Mouse (Mus musculus): Measurements from ENCODE around the gene Rap1gap. TPM values are rescaled to one million over a fixed set of nuclear protein-coding genes. Genes with fewer than 3 reads are reported as not detected.

Rap1gap gene
- polyA plus RNA-seq, 1 experiment from 2014 or later = 3.9 TPM

DNA sequence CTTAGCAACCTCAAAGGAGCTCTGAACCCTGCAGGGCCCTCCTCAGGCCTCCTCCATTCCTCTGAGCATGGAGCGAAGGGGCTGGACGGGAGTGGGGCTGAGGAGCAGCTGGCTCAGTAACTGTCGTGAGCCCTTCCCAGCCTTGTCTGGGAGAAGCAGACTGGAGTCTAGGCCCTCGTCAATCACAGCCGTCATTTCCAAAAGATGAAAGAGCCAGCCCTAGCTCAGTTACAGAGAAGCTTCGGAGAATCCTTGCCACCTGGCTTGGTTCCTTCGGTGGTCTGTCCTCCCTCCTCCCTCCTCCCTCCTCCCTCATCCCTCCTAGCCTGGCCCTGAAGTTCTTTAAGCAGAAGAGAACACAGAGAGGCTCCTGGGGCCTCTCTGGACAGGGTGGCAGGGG, 16.2 kb downstream of the Rap1gap start:
- 37% methylated on average over 7 of the region's 7 CpGs for WGBS
- Histone ChIP-seq H3K9me3 (ENCODE audit: control insufficient read depth, low read length) (no peaks in the 10 kb centered on the region), H3K9ac (ENCODE audit: low read length) (no peak overlapping the region), H3K27ac (replicated peaks in 1 of 2; ENCODE audit: control insufficient read depth in 1 of 2, insufficient read depth in 1 of 2, low read depth in 2 of 2, low read length in 2 of 2) (no peak overlapping the region), H3K4me2 (ENCODE audit: low read length) (no peak overlapping the region), H3K27me3 (ENCODE audit: control insufficient read depth, insufficient read depth, low read length) (peaks cover 97% of the 10 kb centered on the region), H3K36me3 (ENCODE audit: control insufficient read depth, insufficient read depth, low read length) (no peaks in the 10 kb centered on the region), H3K4me3 (ENCODE audit: control insufficient read depth in 1 of 2, insufficient read depth in 1 of 2, low read depth in 1 of 2, low read length in 2 of 2) (no peak overlapping the region), H3K4me1 (ENCODE audit: control insufficient read depth in 2 of 2, insufficient read depth in 2 of 2, low read length in 2 of 2) (peaks cover 3 to 8% of the 10 kb centered on the region in 2 experiments; a peak in 1 of 4 replicates)
- no peak for ATAC-seq (ENCODE audit: insufficient number of reproducible peaks, insufficient read depth, low FRiP score, low read depth)

DNA sequence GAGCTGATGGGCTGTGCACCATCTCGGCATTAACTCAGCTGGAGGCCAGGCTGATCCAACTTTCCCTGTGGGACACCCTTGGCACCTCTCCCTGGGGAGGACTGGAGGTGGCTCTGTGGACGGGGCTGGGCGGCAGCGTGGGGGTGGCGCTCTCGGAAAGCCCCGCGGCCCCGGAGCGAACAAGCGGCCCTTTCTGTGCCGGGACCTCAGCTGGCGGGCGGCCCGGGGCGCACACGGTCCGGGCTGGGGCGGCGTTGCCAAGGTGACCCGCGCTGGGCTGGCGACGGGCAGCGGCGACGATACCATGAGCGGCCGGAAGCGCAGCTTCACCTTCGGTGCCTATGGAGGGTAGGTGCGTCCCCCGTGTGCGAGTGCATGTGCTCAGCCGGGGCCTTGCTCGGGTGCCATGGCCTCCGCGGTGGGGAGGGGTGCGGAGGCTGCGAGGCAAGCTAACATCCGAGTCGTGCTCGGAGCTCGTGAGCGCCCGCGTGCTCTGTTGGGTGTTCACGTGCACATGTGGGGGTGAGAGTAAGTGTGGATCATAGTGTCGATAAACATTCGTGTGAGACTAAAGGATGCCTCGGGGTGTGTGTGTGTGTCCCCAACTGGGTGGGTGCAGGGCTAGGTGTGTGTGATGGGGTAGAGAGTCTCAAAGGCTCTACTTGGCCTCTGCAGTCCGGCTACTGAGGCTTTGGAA, 17.0 kb downstream of the Rap1gap start:
- H3K4me1 ChIP-seq (ENCODE audit: control insufficient read depth in 2 of 2, insufficient read depth in 2 of 2, low read length in 2 of 2) = peaks cover 3 to 8% of the 10 kb centered on the region in 2 experiments; a peak in 1 of 4 replicates
- H3K27me3 ChIP-seq (ENCODE audit: control insufficient read depth, insufficient read depth, low read length) = peaks cover 95% of the 10 kb centered on the region
- no peak overlapping the region for H3K27ac ChIP-seq (replicated peaks in 1 of 2; ENCODE audit: control insufficient read depth in 1 of 2, insufficient read depth in 1 of 2, low read depth in 2 of 2, low read length in 2 of 2)
- 6% methylated on average over 51 of the region's 52 CpGs for WGBS
- H3K36me3 ChIP-seq (ENCODE audit: control insufficient read depth, insufficient read depth, low read length) = no peaks in the 10 kb centered on the region
- H3K4me2 ChIP-seq (ENCODE audit: low read length) = peak overlapping the region; percentile 66
- peak overlapping the region; percentile 38; the same call in 1 of the 2 replicates for H3K9ac ChIP-seq (ENCODE audit: low read length)
- peak overlapping the region; percentile 20 to 34 for H3K4me3 ChIP-seq (ENCODE audit: control insufficient read depth in 1 of 2, insufficient read depth in 1 of 2, low read depth in 1 of 2, low read length in 2 of 2)
- no peaks in the 10 kb centered on the region for H3K9me3 ChIP-seq (ENCODE audit: control insufficient read depth, low read length)
- no peak; the same call in 1 of the 2 replicates for ATAC-seq (ENCODE audit: insufficient number of reproducible peaks, insufficient read depth, low FRiP score, low read depth)

DNA sequence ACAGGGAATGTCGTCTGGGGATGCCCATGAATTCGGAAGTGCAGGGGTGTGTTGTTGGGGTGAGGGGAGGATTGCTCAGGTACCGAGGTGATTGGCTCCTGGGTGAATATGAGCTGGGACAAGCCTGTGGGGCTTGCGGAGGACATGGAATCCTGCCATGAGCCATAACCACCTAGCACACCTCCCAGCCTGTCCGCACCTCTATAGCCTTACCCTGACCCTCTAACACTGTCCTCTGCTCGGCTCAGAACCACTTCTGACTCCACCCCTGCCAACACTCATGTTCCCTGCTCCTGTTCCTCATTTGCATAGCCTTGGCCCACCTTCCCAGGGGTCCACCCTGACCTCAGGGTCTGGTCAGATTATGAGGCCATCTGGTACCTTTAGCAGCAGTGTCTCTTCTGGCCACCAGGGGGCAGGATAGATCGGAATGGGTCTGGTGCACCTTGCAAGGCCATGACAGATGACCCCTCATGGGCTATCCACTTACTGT, 18.5 kb downstream of the Rap1gap start:
- no peak overlapping the region for H3K27ac ChIP-seq (replicated peaks in 1 of 2; ENCODE audit: control insufficient read depth in 1 of 2, insufficient read depth in 1 of 2, low read depth in 2 of 2, low read length in 2 of 2)
- H3K4me3 ChIP-seq (ENCODE audit: control insufficient read depth in 1 of 2, insufficient read depth in 1 of 2, low read depth in 1 of 2, low read length in 2 of 2) = no peak overlapping the region
- H3K9me3 ChIP-seq (ENCODE audit: control insufficient read depth, low read length) = no peaks in the 10 kb centered on the region
- H3K27me3 ChIP-seq (ENCODE audit: control insufficient read depth, insufficient read depth, low read length) = peaks cover 81% of the 10 kb centered on the region
- no peak overlapping the region for H3K4me2 ChIP-seq (ENCODE audit: low read length)
- H3K9ac ChIP-seq (ENCODE audit: low read length) = no peak overlapping the region
- no peak; the same call in 1 of the 2 replicates for ATAC-seq (ENCODE audit: insufficient number of reproducible peaks, insufficient read depth, low FRiP score, low read depth)
- WGBS = 36% methylated on average over 7 of the region's 7 CpGs
- H3K4me1 ChIP-seq (ENCODE audit: control insufficient read depth in 2 of 2, insufficient read depth in 2 of 2, low read length in 2 of 2) = peaks cover 3 to 8% of the 10 kb centered on the region in 2 experiments; a peak in 1 of 4 replicates
- H3K36me3 ChIP-seq (ENCODE audit: control insufficient read depth, insufficient read depth, low read length) = no peaks in the 10 kb centered on the region

DNA sequence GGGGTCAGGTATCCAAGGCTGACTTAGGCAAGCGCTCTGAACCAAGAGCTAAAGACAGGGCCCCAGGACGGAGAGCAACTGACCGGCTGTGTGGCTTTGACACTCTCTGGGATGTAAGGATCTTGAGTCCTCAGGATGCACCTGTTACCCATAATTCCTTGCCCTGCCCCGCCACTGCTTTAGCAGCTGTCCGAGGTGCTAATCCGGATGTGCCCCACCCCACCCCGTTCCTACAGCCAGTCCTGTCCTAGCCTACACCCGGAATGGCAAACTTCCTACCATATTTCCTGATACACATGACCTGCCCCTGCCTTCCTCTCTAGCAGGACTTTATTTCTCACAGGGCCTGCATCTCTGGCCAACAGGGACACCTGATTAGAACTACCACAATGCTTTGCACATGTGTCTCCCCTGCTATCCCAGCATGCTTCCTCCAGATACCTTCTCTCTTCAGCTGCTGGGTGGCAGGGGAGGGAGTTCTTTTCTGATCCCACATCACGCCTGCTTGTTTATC, 20.4 kb downstream of the Rap1gap start:
- H3K27ac ChIP-seq (replicated peaks in 1 of 2; ENCODE audit: control insufficient read depth in 1 of 2, insufficient read depth in 1 of 2, low read depth in 2 of 2, low read length in 2 of 2) = no peak overlapping the region
- H3K9ac ChIP-seq (ENCODE audit: low read length) = no peak overlapping the region
- 25% methylated on average over 9 of the region's 9 CpGs for WGBS
- no peak for ATAC-seq (ENCODE audit: insufficient number of reproducible peaks, insufficient read depth, low FRiP score, low read depth)
- H3K9me3 ChIP-seq (ENCODE audit: control insufficient read depth, low read length) = no peaks in the 10 kb centered on the region
- H3K4me2 ChIP-seq (ENCODE audit: low read length) = no peak overlapping the region
- peaks cover 3 to 8% of the 10 kb centered on the region in 2 experiments; a peak in 1 of 4 replicates for H3K4me1 ChIP-seq (ENCODE audit: control insufficient read depth in 2 of 2, insufficient read depth in 2 of 2, low read length in 2 of 2)
- H3K36me3 ChIP-seq (ENCODE audit: control insufficient read depth, insufficient read depth, low read length) = no peaks in the 10 kb centered on the region
- no peak overlapping the region for H3K4me3 ChIP-seq (ENCODE audit: control insufficient read depth in 1 of 2, insufficient read depth in 1 of 2, low read depth in 1 of 2, low read length in 2 of 2)
- peaks cover 62% of the 10 kb centered on the region for H3K27me3 ChIP-seq (ENCODE audit: control insufficient read depth, insufficient read depth, low read length)

DNA sequence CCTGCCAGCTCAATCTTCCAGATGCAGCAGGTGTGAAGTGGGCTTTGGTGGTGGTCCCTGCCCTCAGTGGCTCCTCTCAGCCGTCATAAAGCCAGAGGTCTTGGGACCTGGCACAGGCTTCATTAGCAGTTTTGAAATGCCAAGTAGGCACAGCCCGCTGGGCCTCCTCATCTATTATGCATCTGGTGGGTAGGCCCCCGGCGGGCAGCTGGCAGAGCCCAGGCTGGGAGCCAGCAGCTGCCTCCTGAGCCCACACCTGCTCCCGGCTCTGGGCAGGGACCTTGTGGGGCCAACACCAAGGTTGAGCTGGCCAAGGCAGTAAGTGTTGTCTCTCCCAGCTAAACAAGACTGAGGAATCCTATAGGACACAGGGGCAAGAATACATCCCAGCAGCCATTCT, 21.8 kb downstream of the Rap1gap start:
- H3K27me3 ChIP-seq (ENCODE audit: control insufficient read depth, insufficient read depth, low read length) = peaks cover 48% of the 10 kb centered on the region
- H3K9ac ChIP-seq (ENCODE audit: low read length) = no peak overlapping the region
- no peak overlapping the region for H3K4me3 ChIP-seq (ENCODE audit: control insufficient read depth in 1 of 2, insufficient read depth in 1 of 2, low read depth in 1 of 2, low read length in 2 of 2)
- no peaks in the 10 kb centered on the region for H3K9me3 ChIP-seq (ENCODE audit: control insufficient read depth, low read length)
- H3K36me3 ChIP-seq (ENCODE audit: control insufficient read depth, insufficient read depth, low read length) = no peaks in the 10 kb centered on the region
- no peak overlapping the region for H3K4me2 ChIP-seq (ENCODE audit: low read length)
- H3K27ac ChIP-seq (replicated peaks in 1 of 2; ENCODE audit: control insufficient read depth in 1 of 2, insufficient read depth in 1 of 2, low read depth in 2 of 2, low read length in 2 of 2) = no peak overlapping the region
- no peak for ATAC-seq (ENCODE audit: insufficient number of reproducible peaks, insufficient read depth, low FRiP score, low read depth)
- 74% methylated on average over 5 of the region's 5 CpGs for WGBS
- H3K4me1 ChIP-seq (ENCODE audit: control insufficient read depth in 2 of 2, insufficient read depth in 2 of 2, low read length in 2 of 2) = peaks cover under 1 to 6% of the 10 kb centered on the region in 2 experiments; a peak in 1 of 4 replicates

DNA sequence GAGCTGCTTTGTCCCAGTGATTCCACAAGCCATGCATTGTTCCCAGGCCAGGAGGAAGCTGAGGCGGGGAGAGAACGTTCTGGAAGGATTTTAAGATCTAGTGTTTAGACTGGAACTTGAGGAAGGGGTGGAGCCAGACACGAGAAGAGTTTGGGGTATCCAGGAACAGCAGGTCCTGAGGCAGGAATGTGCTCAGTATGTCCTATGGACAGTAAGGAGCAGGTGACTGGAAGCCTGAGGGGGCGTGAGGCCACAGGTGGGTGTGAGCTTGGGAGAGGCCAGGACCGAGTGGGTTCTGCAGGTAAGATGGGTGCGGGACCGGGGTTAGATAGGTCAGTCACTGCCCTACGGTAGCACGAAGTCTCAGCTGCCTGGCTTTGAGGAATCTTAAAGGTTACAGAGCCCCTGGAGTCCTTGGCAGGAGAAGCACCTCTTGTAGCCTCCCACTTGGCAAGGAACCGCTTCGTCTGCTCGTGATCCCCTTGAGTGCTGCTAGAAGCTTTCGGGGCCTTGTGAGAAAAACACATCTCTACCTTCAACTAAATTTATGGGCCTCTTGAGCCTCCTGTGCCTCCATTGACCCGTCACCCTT, 22.8 kb downstream of the Rap1gap start:
- Histone ChIP-seq H3K9me3 (ENCODE audit: control insufficient read depth, low read length) (no peaks in the 10 kb centered on the region), H3K4me2 (ENCODE audit: low read length) (no peak overlapping the region), H3K27ac (replicated peaks in 1 of 2; ENCODE audit: control insufficient read depth in 1 of 2, insufficient read depth in 1 of 2, low read depth in 2 of 2, low read length in 2 of 2) (no peak overlapping the region), H3K27me3 (ENCODE audit: control insufficient read depth, insufficient read depth, low read length) (peaks cover 38% of the 10 kb centered on the region), H3K9ac (ENCODE audit: low read length) (no peak overlapping the region), H3K4me1 (ENCODE audit: control insufficient read depth in 2 of 2, insufficient read depth in 2 of 2, low read length in 2 of 2) (no peaks in the 10 kb centered on the region), H3K4me3 (ENCODE audit: control insufficient read depth in 1 of 2, insufficient read depth in 1 of 2, low read depth in 1 of 2, low read length in 2 of 2) (no peak overlapping the region), H3K36me3 (ENCODE audit: control insufficient read depth, insufficient read depth, low read length) (no peaks in the 10 kb centered on the region)
- ATAC-seq (ENCODE audit: insufficient number of reproducible peaks, insufficient read depth, low FRiP score, low read depth) = no peak
- 72% methylated on average over 14 of the region's 14 CpGs for WGBS

DNA sequence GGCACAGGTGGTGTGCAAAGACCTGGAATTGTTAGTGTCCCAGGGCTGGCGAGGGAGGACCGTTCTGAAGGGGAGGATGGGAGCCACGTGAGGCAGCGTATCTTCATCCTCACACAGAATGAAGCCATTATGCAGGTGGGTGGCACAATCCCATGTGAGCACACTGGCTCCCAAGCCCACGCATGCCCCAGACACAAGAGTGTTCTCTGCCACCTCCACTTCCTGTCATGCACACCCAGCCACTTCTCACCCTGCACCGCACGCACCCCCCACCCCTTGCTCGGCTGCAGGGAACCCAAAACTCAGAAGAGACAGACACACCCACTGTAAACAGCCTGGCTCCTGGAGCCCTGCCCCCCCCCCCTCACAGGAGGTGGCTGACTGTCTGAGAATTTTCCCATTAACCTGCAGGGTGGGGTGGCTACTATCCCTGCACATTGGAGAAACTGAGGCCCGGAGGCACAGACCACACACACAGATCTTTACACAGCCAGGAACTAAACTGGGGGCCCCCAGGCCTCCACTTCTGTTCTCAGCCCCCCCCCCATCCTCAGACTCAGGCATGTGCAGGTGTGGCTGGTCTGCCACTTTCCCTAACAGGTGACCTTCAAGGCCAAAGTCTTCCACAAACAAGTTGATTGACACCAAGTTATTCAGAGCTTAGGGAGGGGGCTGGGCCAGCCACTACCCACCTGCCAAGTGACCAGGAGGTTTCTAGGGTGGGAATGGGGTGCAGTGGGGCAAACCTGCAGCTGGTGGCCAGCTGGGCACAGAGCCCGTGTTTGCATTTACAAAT, 27.8 kb downstream of the Rap1gap start:
- no peak overlapping the region for H3K4me2 ChIP-seq (ENCODE audit: low read length)
- 76% methylated on average over 10 of the region's 10 CpGs for WGBS
- no peak overlapping the region for H3K27ac ChIP-seq (replicated peaks in 1 of 2; ENCODE audit: control insufficient read depth in 1 of 2, insufficient read depth in 1 of 2, low read depth in 2 of 2, low read length in 2 of 2)
- no peak overlapping the region for H3K4me3 ChIP-seq (ENCODE audit: control insufficient read depth in 1 of 2, insufficient read depth in 1 of 2, low read depth in 1 of 2, low read length in 2 of 2)
- peaks cover 4% of the 10 kb centered on the region for H3K27me3 ChIP-seq (ENCODE audit: control insufficient read depth, insufficient read depth, low read length)
- no peak for ATAC-seq (ENCODE audit: insufficient number of reproducible peaks, insufficient read depth, low FRiP score, low read depth)
- H3K9ac ChIP-seq (ENCODE audit: low read length) = no peak overlapping the region
- peaks cover under 1 to 17% of the 10 kb centered on the region in 2 experiments for H3K4me1 ChIP-seq (ENCODE audit: control insufficient read depth in 2 of 2, insufficient read depth in 2 of 2, low read length in 2 of 2)
- H3K36me3 ChIP-seq (ENCODE audit: control insufficient read depth, insufficient read depth, low read length) = no peaks in the 10 kb centered on the region
- no peaks in the 10 kb centered on the region for H3K9me3 ChIP-seq (ENCODE audit: control insufficient read depth, low read length)

Measured in heart, embryonic 14.5 days (tissue).